Mouse (Mus musculus) embryo, embryonic 9.5 days (tissue): ENCODE results near the gene Aip.
A peak's percentile ranks its signal among the peaks of the same experiment; 100 is the strongest.
"Not testable (repeated sequence)": the region's sequence is repeated elsewhere in the genome, so short reads cannot be mapped to it uniquely, and the experiment has no call there.

Experiments used
- DNase-seq: peaks from one replicate; pipeline ENCODE4 v3.0.0-alpha.2; 2017; ENCODE audit errors: extremely low spot score

Gene Aip

DNA sequence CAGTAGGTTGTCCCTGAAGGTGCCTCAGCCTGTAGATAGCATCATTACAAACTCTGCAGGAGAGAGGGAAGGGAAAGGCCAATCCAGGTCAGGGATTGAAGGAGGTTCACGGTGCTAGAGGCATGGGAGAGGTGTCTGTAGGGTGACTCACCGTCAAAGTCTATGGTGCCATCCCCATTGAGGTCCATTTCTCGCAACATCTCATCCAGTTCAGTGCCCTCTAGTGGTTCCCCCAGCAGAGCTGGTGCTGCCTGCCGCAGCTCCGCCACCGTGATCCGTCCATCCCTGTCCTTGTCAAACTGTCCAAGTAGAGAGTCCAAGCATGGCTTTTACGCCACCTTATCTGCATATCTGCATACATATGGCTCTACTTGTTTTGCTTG is 10.3 kb upstream of the Aip start:
- DNase-seq, result not testable (repeated sequence)

DNA sequence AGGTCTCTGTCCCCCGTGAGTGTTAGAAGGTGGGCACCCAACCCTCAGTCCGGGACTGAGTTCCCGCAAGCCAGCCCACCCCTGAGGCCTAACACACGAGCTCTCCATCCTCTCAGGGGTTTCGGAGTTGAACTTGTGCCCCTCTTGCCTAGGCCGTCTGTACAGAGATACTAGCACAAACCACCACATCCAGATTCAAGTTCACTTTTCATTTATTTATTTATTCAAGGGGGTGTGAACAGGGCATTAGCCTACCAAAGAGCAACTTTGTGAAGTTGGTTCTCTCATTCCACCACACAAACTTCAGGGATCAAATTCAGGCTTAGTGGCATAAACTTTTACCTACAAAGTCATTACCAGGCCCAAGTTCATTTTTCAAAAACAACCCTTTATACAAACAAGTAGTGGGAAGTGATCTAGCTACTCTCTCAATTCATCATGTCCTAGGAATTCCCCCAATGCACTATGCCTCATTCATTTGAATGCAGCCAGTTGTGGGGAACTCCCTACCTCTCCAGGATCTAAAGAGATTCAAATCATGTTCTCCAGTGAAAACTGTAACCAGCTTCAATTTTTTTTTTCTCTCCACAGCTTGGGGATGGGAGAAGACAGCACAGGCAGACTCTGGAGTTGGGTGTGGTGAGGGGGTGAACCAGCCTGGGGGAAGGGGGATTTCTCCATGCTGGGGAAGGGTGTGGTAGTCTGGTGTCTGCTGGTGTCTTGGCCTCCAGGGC is 9.7 kb upstream of the Aip start:
- DNase-seq, result not testable (repeated sequence)

DNA sequence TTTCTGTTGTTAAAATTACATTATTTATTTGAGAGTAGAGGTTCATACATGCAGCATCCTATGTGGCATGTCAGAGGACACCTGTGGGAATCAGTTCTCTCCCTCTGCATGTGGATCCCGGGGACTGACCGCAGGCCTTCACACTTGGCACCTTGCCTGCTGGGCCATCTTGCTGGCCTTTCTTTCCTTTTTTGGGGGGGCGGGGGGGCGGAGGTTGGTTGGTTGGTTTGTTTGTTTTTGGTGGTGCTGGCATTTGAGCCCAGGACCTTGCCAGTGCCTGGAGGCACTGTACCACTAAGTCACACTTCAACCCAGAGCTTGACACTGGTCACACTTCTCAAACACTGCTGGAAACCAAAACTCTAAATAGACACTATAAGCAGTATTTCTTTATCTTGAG is 8.7 kb upstream of the Aip start:
- no peak for DNase-seq

GRCm38 (mm10) chr19:4131768-4132167 is 6.1 kb upstream of the Aip start:
- no peak for DNase-seq

- DNase-seq, result no peak
These were observed 5.4 kb upstream of the Aip start for GRCm38 (mm10) chr19:4131075-4131474.

GRCm38 (mm10) chr19:4130106-4130505 is 4.4 kb upstream of the Aip start:
- no peak for DNase-seq

- no peak for DNase-seq
These were observed 3.8 kb upstream of the Aip start for GRCm38 (mm10) chr19:4129462-4129861.

DNA sequence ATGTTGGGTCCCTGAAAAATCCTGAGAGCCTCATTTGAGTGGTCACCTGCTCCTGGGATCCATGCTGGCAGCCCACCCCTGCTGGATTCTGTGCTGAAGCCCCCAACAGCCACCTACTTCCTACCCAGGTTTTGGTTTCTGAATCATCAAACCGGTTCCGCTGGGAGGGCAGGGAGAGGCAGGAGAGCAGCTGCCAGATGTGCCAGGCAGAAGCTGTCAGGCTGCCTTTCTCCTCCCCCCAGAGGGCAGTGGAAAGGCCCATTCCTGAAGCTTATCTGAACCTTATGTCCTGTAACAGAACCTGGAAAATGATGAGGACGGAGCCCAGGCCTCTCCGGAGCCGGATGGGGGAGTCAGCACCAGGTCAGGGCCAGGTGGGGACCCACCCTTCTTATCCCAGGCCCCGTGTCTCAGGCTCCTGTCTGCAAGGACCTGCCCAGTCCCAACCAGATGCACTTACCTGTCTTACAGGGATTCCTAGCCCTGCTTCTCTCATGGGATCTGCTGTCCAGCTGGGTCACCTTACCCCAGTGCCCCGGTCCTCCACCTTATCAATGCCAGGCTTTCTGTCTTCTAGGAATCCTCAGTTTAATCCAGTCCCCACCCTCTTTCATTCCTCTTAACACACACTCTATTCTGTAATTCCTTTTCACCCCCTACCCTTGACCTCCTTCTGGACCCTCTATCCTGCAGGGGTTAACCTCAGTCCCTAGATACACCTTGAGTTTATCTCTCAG is 1.3 kb upstream of the Aip start:
- DNase-seq, result no peak

DNA sequence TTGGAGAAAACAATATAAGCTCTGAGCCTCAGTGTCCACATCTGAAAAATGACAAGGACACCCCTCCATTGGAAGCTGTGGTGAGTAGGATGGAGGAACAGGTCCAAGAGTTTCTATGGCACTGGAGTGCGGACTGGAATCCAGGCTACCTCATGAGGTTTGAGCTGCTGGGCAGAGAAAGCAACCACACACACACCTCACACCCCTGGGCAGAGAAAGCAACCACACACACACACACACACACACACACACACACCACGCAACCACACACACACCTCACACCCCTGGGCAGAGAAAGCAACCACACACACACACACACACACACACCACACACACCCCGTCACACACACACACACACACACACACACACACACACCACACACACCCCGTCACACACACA is 390 bp downstream of the Aip start:
- not testable (repeated sequence) for DNase-seq

GRCm38 (mm10) chr19:4124432-4124831 is 1.2 kb downstream of the Aip start:
- no peak for DNase-seq

DNA sequence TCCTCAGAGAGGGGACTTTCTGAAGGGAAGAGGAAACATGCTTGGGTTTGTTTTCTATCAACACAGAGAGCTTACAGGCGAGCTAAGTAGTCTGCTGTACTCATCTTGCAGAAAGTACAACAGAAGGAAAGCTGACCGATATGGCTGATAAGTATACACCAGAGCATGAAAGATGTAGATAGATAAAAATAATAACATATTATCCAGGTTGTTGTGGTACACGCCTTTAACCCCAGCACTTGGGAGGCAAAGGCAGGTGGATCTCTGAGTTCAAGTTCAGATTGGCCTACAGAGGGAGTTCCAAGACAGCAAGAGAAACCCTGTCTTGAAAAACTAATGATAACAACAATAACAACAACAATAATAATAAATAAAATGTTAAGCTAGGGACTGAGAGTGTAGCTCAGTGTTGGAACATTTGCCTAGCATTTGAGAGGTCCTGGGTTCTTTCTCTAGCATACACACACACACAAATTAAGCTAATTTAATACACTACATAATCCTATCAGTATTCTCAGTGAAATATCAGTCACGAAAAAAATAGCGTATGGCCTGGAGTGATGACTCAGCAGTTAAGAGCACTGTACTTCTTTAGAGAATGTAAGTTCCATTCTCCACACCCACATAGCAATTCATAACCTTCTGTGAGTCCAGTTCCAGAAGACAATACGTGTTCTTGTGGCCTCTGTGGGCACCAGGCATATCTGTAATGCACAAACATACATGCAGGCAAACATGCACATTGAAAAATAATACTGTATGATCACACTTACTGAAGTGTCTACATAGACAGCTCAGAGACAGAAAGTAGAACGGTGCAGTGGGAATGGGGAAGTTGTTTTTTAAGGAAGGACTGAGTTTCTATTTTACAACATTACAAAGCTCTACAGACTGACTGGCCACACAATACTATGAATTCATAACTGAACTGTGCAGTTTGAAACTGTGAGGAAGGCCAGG is 3.0 kb downstream of the Aip start:
- no peak for DNase-seq

DNA sequence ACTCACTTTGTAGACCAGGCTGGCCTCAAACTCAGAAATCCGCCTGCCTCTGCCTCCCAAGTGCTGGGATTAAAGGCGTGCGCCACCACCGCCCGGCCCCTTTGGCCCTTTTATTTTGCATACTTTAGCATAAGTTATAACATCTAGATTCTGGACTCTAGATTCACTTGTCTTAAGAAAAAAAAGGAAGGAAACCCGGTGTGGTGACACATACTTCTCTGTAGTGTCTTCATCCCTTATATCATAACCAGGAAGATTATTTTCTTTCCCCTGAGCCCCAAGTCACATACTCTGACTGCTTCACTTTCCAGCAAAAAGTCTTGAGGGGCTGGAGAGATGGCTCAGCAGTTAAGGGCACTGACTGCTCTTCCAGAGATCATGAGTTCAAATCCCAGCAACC is 3.8 kb downstream of the Aip start:
- DNase-seq, result not testable (repeated sequence)

DNA sequence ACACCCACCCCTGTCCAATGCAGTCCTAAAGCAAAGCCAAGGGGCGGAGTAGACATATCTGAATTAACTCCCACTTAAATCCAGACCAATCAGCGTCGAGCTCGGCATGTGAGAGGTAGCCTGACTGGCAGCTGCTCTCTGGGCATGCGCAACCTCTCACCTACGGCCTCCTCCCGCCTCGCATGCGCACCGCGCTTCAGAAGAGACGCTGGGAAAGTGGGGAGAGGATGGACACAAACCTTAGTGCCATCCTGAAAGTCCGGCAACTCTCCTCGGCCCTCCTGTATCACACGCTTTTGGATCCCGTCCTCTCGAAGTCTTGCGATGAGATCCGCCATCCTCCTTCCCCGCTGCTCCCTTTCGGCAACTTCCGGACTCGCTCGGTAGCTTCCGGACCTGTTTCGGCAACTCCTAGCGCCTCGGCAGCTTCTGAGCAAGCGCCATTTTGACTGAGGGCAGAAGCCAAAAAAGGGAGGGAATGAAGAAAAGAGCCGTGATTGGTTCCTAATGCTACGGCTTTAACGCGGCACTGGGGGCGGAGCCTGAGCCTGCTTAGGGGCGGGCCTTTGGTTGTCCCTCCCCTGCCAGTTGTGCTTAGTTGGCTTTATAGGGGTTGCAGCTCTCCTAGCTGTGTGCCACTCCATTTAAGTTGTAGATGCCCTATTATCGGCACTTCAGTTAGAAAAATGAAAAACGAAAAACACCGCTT is 4.4 kb downstream of the Aip start:
- DNase-seq, result peak; percentile 98

- DNase-seq, result no peak
These were observed 5.2 kb downstream of the Aip start for GRCm38 (mm10) chr19:4120496-4120895.

- DNase-seq, result no peak
These were observed 5.8 kb downstream of the Aip start for GRCm38 (mm10) chr19:4119716-4120487.

GRCm38 (mm10) chr19:4118350-4118749 is 7.3 kb downstream of the Aip start:
- no peak for DNase-seq

DNA sequence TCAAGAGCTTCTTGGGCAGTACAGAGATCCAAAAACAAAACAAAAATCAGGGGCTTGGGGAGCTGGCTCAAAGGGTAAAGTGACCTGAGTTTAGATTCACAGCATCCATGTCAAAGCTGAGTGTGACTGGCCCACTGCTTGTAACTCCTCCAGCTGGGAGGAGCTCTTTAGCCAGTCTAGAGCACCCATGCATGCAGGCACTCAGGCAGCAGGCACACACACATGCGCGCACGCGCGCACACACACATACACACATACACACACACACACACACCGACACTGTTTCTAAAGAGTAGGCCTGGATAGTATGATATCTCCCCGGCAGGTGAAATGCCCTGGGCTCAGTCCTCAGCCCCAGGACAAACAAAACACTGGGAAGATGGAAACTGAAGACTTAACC is 8.7 kb downstream of the Aip start:
- no peak for DNase-seq

DNA sequence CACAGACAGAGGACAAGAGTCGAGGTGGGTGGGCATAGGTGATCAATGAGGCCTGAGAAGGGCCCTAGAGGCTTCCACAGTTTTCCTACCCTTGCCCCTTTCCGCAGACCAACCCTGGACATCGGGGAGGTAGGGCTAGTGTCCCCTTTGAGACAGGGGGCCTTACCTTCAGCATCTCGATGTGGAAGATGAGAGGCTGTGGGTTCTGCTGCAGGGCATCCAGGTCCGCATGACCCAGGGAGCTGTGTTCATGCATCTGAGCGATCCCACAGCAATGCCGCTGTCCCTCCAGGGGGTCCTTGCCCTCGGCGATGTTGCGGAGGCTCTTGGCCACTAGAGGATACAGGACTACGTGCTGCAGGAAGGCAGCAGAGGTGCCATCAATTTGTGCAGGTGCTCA is 9.8 kb downstream of the Aip start:
- DNase-seq, result no peak

GRCm38 (mm10) chr19:4115144-4115543 is 10.5 kb downstream of the Aip start:
- DNase-seq, result no peak

DNA sequence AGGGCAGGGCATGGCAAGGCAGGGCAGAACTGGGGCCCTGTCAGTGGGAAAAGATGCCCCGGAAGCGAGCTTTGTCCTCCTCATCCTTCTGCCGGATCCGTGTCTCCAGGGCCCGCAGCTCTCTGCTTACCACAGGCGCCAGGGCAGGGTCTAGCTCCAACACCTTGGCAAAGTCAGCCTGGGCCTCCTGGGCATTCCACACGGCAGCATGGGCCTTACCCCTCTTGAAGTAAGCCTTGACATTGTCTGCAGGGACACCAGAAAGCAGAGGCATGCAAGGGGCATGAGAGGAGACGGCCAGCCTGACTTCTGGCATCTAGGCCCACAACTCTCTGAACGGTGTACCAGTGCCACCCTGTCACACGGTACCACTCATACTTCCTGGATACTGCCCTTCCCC is 11.1 kb downstream of the Aip start:
- no peak for DNase-seq

- DNase-seq, result no peak
These were observed 11.8 kb downstream of the Aip start for GRCm38 (mm10) chr19:4113806-4114230.
